Comparison of ENCODE assay signal across 27 mouse cellular contexts in the genomic region with DNA sequence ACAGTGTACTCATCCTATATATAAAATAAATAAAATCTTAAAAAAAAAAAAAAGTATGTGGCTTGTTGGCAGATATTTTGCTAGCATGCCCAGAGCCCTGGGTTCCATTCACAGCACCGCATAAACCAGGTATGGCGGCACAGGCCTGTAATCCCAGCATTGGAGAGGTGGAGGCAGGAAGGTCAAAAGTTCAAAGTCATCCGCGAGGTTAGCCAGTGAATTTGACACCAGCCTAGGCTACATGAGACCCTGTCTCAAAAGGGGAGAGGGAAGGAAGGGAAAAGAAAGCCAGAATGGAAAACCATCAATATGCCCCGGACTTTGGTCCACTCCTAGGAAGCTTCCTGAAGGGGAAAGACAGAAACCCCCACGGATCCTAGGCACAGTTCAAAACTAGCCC.
"Had no signal": no experiment of that assay in that cellular context is flagged by ENCODE, and none has a peak within 500 bp of the region (broad histone marks: within the 10 kb centered on the region; RNA-seq: fewer than 3 reads in every experiment).

No protein-coding gene starts in this region.

- ATAC-seq: forebrain, embryonic 13.5 days; forebrain, embryonic 14.5 days; forebrain, embryonic 15.5 days; forebrain, embryonic 16.5 days; forebrain, postnatal 0 days had no signal

- H3K4me1 ChIP-seq: embryonic facial prominence, embryonic 12.5 days had no signal

- H3K9ac ChIP-seq: embryonic facial prominence, embryonic 12.5 days; embryonic facial prominence, embryonic 13.5 days; embryonic facial prominence, embryonic 15.5 days; forebrain, embryonic 12.5 days; forebrain, embryonic 13.5 days; forebrain, embryonic 15.5 days; forebrain, postnatal 0 days had no signal

- H3K27ac ChIP-seq: embryonic facial prominence, embryonic 10.5 days; embryonic facial prominence, embryonic 12.5 days; embryonic facial prominence, embryonic 13.5 days; embryonic facial prominence, embryonic 15.5 days; forebrain, embryonic 10.5 days; forebrain, embryonic 12.5 days; forebrain, embryonic 13.5 days; forebrain, embryonic 15.5 days; gastrocnemius, adult 2 months; heart, adult 2 months had no signal

- H3K4me2 ChIP-seq: embryonic facial prominence, embryonic 12.5 days; embryonic facial prominence, embryonic 13.5 days; embryonic facial prominence, embryonic 15.5 days; forebrain, embryonic 12.5 days; forebrain, embryonic 13.5 days; forebrain, embryonic 15.5 days had no signal

- DNase-seq: cerebellum, adult 9-11 months; cerebellum, postnatal 10 days; cerebellum, postnatal 14 days; cerebellum, postnatal 25 days; cerebellum, postnatal 36 days; embryo, embryonic 11 days; forebrain, postnatal 0 days; gastrocnemius, adult 2 months; gastrocnemius, postnatal 10 days; gastrocnemius, postnatal 14 days; gastrocnemius, postnatal 25 days; gastrocnemius, postnatal 36 days; heart, adult 11 months; heart, adult 18-20 months; heart, adult 2 months had no signal

- H3K36me3 ChIP-seq: embryonic facial prominence, embryonic 12.5 days; embryonic facial prominence, embryonic 15.5 days had no signal

- H3K9me3 ChIP-seq: embryonic facial prominence, embryonic 13.5 days; embryonic facial prominence, embryonic 15.5 days; forebrain, embryonic 15.5 days; heart, embryonic 10.5 days had no signal

- H3K27me3 ChIP-seq: embryonic facial prominence, embryonic 12.5 days; embryonic facial prominence, embryonic 13.5 days; embryonic facial prominence, embryonic 15.5 days; forebrain, embryonic 12.5 days; forebrain, embryonic 13.5 days; forebrain, embryonic 15.5 days had no signal

- H3K4me3 ChIP-seq: embryonic facial prominence, embryonic 10.5 days; embryonic facial prominence, embryonic 12.5 days; embryonic facial prominence, embryonic 13.5 days; embryonic facial prominence, embryonic 15.5 days; erythroblast, embryonic 14.5 days; forebrain, embryonic 10.5 days; forebrain, embryonic 12.5 days; forebrain, embryonic 13.5 days; forebrain, embryonic 15.5 days; gastrocnemius, adult 2 months; heart, adult 2 months; heart, embryonic 10.5 days had no signal
